Mouse (Mus musculus) liver, embryonic 16.5 days (tissue): ENCODE results near the gene Zc3h6. TPM values are rescaled to one million over a fixed set of nuclear protein-coding genes. Genes with fewer than 3 reads are reported as not detected.
"Not testable (repeated sequence)": the region's sequence is repeated elsewhere in the genome, so short reads cannot be mapped to it uniquely, and the experiment has no call there.

Experiments
- ATAC-seq: fragments of 200-750 bp; cut with Nextera tagmentation; 2 replicates; pipeline ENCODE4 v1.8.0; 2017; ENCODE audit warnings: low read depth, mild to moderate bottlenecking, moderate number of reproducible peaks, moderate library complexity
- H3K27ac ChIP-seq: fragments of 300-500 bp; sonication (generic); 2 replicates; pipeline ENCODE4 v1.5.1; 2014; ENCODE audit warnings: mild to moderate bottlenecking, low read length
- H3K27me3 ChIP-seq: fragments of 300-500 bp; sonication (generic); 2 replicates; pipeline ENCODE4 v1.6.1; 2014; ENCODE audit warnings: low read depth, low read length, mixed read lengths; ENCODE audit not compliant: control insufficient read depth, insufficient read depth
- H3K36me3 ChIP-seq: fragments of 300-500 bp; sonication (generic); 2 replicates; pipeline ENCODE4 v1.6.1; 2014; ENCODE audit warnings: mild to moderate bottlenecking; ENCODE audit not compliant: control insufficient read depth, insufficient read depth
- H3K4me1 ChIP-seq: fragments of 300-500 bp; sonication (generic); 2 replicates; pipeline ENCODE4 v1.6.1; 2014; ENCODE audit warnings: low read depth, low read length, mixed read lengths; ENCODE audit not compliant: control insufficient read depth
- H3K4me2 ChIP-seq: fragments of 300-500 bp; sonication (generic); 2 replicates; pipeline ENCODE4 v1.6.1; 2014; ENCODE audit warnings: low read depth, low read length, mixed read lengths
- H3K4me3 ChIP-seq: fragments of 300-500 bp; sonication (generic); 2 replicates; pipeline ENCODE4 v1.5.1; 2014; ENCODE audit warnings: low read depth, mild to moderate bottlenecking, low read length
- H3K9ac ChIP-seq: fragments of 300-500 bp; sonication (generic); 2 replicates; pipeline ENCODE4 v1.6.1; 2014; ENCODE audit warnings: low read depth, low read length
- H3K9me3 ChIP-seq: fragments of 300-500 bp; sonication (generic); replicated peaks from 2 replicates; pipeline ENCODE4 v1.6.1; 2016; ENCODE audit warnings: low read length; ENCODE audit not compliant: control insufficient read depth
- WGBS: fragments of 180-500 bp; shearing (Covaris S2); extraction: QIAGEN DNeasy Blood & Tissue Kit; methylation state at CpG from one replicate; pipeline ENCODE4 v1.1.7; 2014; ENCODE audit not compliant: insufficient replicate concordance; 5-methylcytosine and 5-hydroxymethylcytosine counted together
- polyA plus RNA-seq: library from polyadenylated mRNA; unstranded; fragments of >200 nt; fragmentation: Nextera tagmentation; extraction: Ambion mirVana; gene quantifications from 2 replicates; pipeline ENCODE4 v1.2.1, GENCODE M21; 2015

Zc3h6 gene
- polyA plus RNA-seq, 1 experiment from 2014 or later = 0.61 TPM

DNA sequence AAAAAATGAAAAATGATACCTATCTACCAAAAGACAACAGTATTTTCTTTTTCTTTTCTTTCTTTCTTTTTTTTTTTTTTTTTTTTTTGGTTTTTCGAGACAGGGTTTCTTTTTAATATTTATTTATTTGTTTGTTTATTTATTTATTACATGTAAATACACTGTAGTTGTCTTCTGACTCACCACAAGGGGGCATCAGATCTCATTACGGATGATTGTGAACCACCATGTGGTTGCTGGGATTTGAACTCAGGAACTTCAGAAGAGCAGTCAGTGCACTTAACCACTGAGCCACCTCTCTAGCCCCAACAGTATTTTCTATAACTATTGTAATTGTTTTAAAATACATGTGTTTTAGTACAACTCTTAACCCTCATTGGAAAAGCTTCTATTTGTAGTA, 41.7 kb downstream of the Zc3h6 start:
- H3K9me3 ChIP-seq, H3K27me3 ChIP-seq, H3K27ac ChIP-seq, ATAC-seq, H3K4me1 ChIP-seq, H3K4me2 ChIP-seq, H3K4me3 ChIP-seq, H3K9ac ChIP-seq, H3K36me3 ChIP-seq: not testable (repeated sequence)
- WGBS = 47% methylated on average over 2 of the region's 2 CpGs

DNA sequence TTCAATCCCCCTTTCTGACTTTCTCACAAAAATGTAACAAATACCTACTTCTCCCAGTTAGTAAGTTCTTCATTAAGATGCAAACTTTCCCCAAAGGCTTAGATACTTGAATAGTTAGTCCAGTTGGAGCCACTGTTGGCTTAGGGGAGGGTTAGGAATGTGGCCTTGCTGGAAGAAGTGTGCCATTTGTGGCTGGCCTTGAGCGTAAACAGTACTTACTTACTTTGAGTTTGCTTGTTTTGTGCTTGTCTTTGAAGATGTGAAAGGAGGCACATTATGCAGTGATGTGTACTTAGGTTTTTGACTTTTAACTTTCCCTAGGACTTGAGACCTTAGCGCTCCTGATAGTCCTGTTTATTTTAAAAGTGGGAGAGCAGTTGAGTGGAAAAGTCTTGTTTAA, 52.9 kb downstream of the Zc3h6 start:
- no peaks in the 10 kb centered on the region for H3K27me3 ChIP-seq
- H3K9me3 ChIP-seq = no peaks in the 10 kb centered on the region
- WGBS = 63% methylated on average over 2 of the region's 2 CpGs
- ATAC-seq = no peak
- H3K4me1 ChIP-seq = no peaks in the 10 kb centered on the region
- no peak overlapping the region for H3K9ac ChIP-seq
- no peaks in the 10 kb centered on the region for H3K36me3 ChIP-seq
- no peak overlapping the region for H3K4me2 ChIP-seq
- no peak overlapping the region for H3K27ac ChIP-seq
- H3K4me3 ChIP-seq = no peak overlapping the region

DNA sequence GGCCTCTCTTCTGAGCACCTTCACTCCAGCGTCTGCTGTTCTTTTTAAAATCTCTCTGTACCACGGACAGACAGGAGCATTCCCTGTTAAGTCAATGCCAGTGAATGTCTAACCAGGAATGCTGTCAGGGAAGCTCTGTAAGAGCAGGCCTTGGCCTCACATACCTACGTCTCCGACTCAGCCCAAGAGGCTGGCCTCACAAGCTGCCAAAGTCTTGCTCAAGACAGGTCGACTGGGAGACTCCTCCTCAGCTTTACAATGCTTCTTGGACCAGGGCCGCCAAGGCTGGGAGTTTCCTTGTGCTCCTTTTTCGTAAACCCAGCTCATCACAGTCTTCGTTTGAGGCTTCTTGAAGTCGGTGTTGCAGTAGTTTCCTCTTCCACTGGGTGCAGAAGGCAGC, 57.6 kb downstream of the Zc3h6 start:
- Histone ChIP-seq H3K4me1 (no peaks in the 10 kb centered on the region), H3K9ac (no peak overlapping the region), H3K27ac (no peak overlapping the region), H3K36me3 (no peaks in the 10 kb centered on the region), H3K4me3 (no peak overlapping the region), H3K9me3 (no peaks in the 10 kb centered on the region), H3K4me2 (no peak overlapping the region), H3K27me3 (no peaks in the 10 kb centered on the region)
- ATAC-seq = no peak
- WGBS = 60% methylated on average over 9 of the region's 9 CpGs

DNA sequence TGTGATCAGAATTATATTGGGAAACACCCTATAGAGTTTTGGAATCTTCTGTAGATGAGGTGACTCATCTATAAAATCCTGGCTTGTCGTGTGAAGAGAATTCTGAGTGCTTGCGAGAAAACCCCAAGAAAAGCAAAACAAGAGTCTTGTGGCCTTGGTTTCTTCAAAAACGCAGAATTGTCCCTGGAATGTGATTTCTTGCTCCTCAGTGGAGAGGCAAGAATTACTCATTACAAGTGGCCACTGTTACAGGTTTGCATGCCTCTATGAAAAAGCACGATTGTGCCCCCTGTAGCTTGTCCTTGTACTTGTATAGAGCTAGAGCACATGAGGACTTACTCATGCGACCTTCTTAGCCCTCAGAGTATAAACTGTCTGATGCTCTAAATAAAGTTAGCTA, 68.2 kb downstream of the Zc3h6 start:
- H3K4me1 ChIP-seq = peaks cover 2% of the 10 kb centered on the region
- no peak overlapping the region for H3K4me3 ChIP-seq
- H3K4me2 ChIP-seq = no peak overlapping the region
- no peaks in the 10 kb centered on the region for H3K36me3 ChIP-seq
- peaks cover 26% of the 10 kb centered on the region for H3K27me3 ChIP-seq
- H3K9me3 ChIP-seq = no peaks in the 10 kb centered on the region
- H3K27ac ChIP-seq = no peak overlapping the region
- ATAC-seq = no peak
- whole genome bisulfite sequencing = 59% methylated on average over 5 of the region's 5 CpGs
- H3K9ac ChIP-seq = no peak overlapping the region

DNA sequence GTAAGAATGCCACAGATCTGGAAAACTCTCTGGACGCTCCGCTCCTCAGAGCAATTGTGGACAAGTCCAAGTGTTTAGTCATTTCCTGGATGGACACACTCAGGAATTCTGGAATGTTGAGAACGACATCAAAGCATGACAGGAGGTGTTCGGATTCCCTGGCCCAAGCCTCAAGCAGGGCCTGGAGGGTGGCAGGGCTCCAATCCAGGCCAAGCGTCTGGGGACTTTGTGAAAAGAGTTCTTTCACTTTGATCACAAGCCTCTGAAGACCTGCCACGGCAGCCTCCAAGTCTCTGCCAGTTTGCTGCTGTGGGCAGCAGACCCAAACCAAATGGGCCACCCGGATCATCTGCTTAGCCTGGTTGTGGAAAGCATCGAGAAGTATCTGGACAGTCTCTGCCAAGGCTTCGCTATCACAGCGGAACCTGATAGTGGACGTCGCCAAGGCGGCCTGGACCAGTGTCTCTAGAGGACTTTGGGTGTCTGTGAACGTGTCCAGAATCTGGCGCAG, 71.3 kb downstream of the Zc3h6 start:
- H3K9ac ChIP-seq = no peak overlapping the region
- H3K27ac ChIP-seq = no peak overlapping the region
- WGBS = 28% methylated on average over 15 of the region's 15 CpGs
- peak overlapping the region; percentile 46 for H3K4me2 ChIP-seq
- H3K27me3 ChIP-seq = peaks cover 29% of the 10 kb centered on the region
- H3K4me1 ChIP-seq = peaks cover 2% of the 10 kb centered on the region
- peak overlapping the region; percentile 31 for H3K4me3 ChIP-seq
- no peaks in the 10 kb centered on the region for H3K9me3 ChIP-seq
- H3K36me3 ChIP-seq = no peaks in the 10 kb centered on the region
- no peak for ATAC-seq

DNA sequence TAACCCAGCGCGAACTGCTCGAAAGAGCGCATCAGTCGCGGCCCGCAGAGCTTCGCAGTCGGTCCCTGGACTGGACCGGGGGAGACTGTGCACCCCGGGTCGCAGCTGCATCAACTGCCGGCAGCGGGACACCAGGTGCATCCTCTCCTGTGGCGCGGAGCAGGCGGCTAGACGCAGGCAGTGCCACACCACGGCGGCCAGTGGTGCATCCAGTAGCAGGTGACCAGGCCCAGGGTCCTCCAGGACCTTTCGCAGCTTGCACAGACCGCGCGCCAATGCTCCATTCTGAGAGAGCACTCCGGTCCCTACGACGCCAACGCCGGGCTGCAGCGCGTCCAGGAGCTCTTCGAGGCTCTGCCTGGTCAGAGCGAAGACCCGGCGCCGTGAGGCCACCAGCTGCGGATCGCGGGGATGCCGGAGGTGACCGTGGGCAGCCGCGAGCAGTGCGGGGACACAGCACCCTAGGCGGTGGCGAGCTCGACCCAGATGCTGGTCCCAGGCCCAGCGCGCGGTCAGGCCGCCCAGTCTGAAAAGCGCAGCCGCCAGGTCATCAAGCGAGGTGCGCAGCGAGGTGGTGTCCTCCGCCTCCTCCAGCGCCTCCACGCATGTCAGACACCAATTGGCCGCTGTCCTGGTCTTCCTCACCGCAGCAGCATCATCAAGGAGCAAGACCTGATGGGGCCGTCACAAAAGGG, 71.9 kb downstream of the Zc3h6 start:
- no peaks in the 10 kb centered on the region for H3K9me3 ChIP-seq
- no peak overlapping the region for H3K27ac ChIP-seq
- 4% methylated on average over 62 of the region's 62 CpGs for WGBS
- ATAC-seq = no peak
- H3K4me2 ChIP-seq = peak overlapping the region; percentile 46
- H3K27me3 ChIP-seq = peaks cover 29% of the 10 kb centered on the region
- peaks cover 2% of the 10 kb centered on the region for H3K4me1 ChIP-seq
- no peaks in the 10 kb centered on the region for H3K36me3 ChIP-seq
- peak overlapping the region; percentile 31 for H3K4me3 ChIP-seq
- no peak overlapping the region for H3K9ac ChIP-seq

DNA sequence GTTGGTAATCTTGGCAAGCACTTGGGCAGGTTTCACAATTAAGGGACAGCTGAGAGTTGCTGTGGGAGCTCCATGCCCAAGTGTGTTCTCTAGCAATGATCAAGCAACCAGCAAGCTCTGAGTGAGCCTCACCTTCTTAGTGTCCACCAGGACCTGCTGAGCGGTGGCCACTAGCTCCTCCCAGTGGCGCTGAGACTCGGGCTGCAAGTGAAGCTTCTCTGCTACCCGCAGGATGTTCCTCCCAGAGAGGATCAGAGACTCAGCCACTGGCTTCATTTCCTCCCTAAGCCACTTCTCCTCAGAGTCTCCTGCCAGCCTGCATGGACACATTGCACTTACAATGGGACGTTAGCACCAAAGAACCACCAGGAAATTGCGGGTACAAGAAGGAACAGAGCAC, 73.4 kb downstream of the Zc3h6 start:
- Histone ChIP-seq H3K9me3 (no peaks in the 10 kb centered on the region), H3K4me1 (peaks cover 2% of the 10 kb centered on the region), H3K4me3 (no peak overlapping the region), H3K27ac (no peak overlapping the region), H3K27me3 (peaks cover 29% of the 10 kb centered on the region), H3K4me2 (no peak overlapping the region), H3K36me3 (no peaks in the 10 kb centered on the region), H3K9ac (no peak overlapping the region)
- no peak for ATAC-seq
- 9% methylated on average over 6 of the region's 6 CpGs for WGBS

DNA sequence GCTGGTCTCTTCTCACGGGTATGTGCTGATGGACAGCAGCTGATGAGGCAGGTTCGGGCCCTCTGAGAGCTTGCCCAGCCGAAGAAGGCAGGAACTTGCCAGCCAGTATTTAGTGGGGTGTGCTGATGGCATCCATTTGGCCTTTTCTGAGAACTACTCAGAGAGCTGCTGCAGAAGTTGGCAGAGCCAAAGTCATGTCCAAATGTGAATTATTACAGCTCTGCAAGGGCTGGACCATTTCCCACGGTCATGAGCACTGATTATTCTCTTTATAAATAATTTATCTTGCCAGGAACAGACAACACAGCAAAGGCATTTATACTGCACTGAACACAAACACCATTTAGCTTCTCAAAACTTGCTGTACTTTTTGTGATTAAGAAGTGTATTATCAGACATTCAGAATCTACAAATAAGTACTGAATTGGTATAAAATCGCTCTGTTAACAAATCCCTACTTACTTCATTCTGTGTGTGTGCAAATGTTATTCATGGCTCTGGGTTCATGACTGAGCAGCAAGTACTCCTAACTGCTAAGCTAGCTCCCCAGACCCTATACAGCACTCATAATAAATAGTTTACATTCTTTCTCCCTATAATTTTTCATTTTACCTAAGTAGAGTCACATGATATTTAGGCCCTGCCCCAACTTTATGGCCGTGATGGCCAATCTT, 79.1 kb downstream of the Zc3h6 start:
- Histone ChIP-seq H3K4me3 (no peak overlapping the region), H3K9ac (no peak overlapping the region), H3K27me3 (no peaks in the 10 kb centered on the region), H3K27ac (no peak overlapping the region), H3K4me2 (no peak overlapping the region), H3K36me3 (no peaks in the 10 kb centered on the region), H3K9me3 (no peaks in the 10 kb centered on the region), H3K4me1 (no peaks in the 10 kb centered on the region)
- 55% methylated on average over 6 of the region's 6 CpGs for WGBS
- no peak for ATAC-seq

DNA sequence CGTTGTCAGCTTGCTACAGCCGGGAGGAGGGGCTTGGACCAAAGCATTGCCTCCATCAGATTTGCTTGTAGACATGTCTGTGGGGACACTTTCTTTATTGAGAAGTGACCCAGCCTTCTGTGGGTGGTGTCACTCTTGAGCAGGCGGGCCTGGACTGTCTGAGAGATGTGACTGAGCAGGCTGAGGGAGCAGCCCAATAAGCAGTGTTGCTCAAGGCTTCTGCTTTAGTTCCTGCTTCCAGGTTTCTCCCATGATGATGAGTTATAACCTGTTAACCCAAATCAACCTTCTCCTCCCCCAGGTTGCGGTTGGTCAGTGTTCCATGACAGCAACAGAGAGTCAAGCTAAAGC, 79.6 kb downstream of the Zc3h6 start:
- no peaks in the 10 kb centered on the region for H3K4me1 ChIP-seq
- WGBS = 72% methylated on average over 4 of the region's 4 CpGs
- no peak overlapping the region for H3K4me3 ChIP-seq
- no peaks in the 10 kb centered on the region for H3K27me3 ChIP-seq
- no peak overlapping the region for H3K4me2 ChIP-seq
- no peak overlapping the region for H3K27ac ChIP-seq
- H3K9me3 ChIP-seq = no peaks in the 10 kb centered on the region
- no peak for ATAC-seq
- no peak overlapping the region for H3K9ac ChIP-seq
- no peaks in the 10 kb centered on the region for H3K36me3 ChIP-seq
